Mouse (Mus musculus): ENCODE measurements at regions not wholly inside any gene's neighbourhood (a gene's known extent, or its start where the extent isn't known, plus 50 kb on each side); places are given as distances from the start of the nearest gene placed in this dataset.

DNA sequence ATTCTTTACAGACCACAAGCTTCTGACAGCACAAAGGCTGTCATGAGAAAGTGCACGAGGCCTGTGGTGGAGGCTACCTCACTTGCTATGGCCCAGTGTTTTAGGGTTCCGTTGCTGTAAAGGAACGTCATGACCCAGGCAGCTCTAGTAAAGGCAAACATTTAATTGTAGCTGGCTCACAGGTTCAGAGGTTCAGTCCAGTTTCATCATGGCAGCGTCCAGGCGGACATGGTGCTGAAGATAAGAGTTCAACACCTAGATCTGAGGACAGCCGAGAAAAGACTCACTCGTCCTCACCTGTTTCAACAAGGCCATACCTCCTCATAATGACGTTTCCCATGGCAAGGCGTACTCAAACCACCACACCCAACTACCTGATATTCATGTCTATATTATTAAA is 132.7 kb upstream of the Foxn2 start:
- TF ChIP-seq POLR2A (IDR thresholded peaks at IDR 0.05; ENCODE audit: insufficient read depth, low read depth, low read length) = no peak
- no peak for TF ChIP-seq CTCF (IDR thresholded peaks at IDR 0.05; ENCODE audit: insufficient read depth, low read depth, low read length)

All from olfactory bulb, adult 2 months (tissue).